Mouse (Mus musculus): ENCODE measurements around the gene Fuca2. TPM values are rescaled to one million over a fixed set of nuclear protein-coding genes. Genes with fewer than 3 reads are reported as not detected.
"Not testable (repeated sequence)": the region's sequence is repeated elsewhere in the genome, so short reads cannot be mapped to it uniquely, and the experiment has no call there.

Fuca2 gene
- total RNA-seq (2021), result 10 to 100 TPM; 19.8 to 25.0 TPM
- long read RNA-seq, experiment 1, full-length matches to known transcripts, result 27 of 33 reads
- long read RNA-seq, experiment 1, partial matches to known transcripts, result 2 of 33 reads
- long read RNA-seq, experiment 1, other reads (novel, unspliced or antisense), result 4 of 33 reads
- long read RNA-seq, experiment 2, full-length matches to known transcripts, result 28 of 39 reads
- long read RNA-seq, experiment 2, partial matches to known transcripts, result 5 of 39 reads
- long read RNA-seq, experiment 2, other reads (novel, unspliced or antisense), result 6 of 39 reads

GRCm38 (mm10) chr10:13499331-13499730 is at the start of gene Fuca2:
TSS of gene Fuca2 (plus strand) at chr10:13499540.
- DNase-seq, result no peak

- no peak for DNase-seq
Observed at GRCm38 (mm10) chr10:13451640-13452039, 47.7 kb upstream of the Fuca2 start.

- DNase-seq, result no peak
Observed at GRCm38 (mm10) chr10:13453200-13453990, 45.9 kb upstream of the Fuca2 start.

GRCm38 (mm10) chr10:13464295-13464694 is 35.0 kb upstream of the Fuca2 start:
- not testable (repeated sequence) for DNase-seq

GRCm38 (mm10) chr10:13466925-13467324 is 32.4 kb upstream of the Fuca2 start:
- no peak for DNase-seq

- not testable (repeated sequence) for DNase-seq
Observed at GRCm38 (mm10) chr10:13468025-13468529, 31.3 kb upstream of the Fuca2 start.

- no peak for DNase-seq
Observed at GRCm38 (mm10) chr10:13470236-13470635, 29.1 kb upstream of the Fuca2 start.

GRCm38 (mm10) chr10:13473287-13473832 is 26.0 kb upstream of the Fuca2 start:
- no peak for DNase-seq

GRCm38 (mm10) chr10:13473833-13474567 is 25.3 kb upstream of the Fuca2 start, which contains the start of gene Phactr2:
TSS of gene Phactr2 (minus strand) at chr10:13474412.
- peak; percentile 57 for DNase-seq

GRCm38 (mm10) chr10:13474568-13474955 is 24.8 kb upstream of the Fuca2 start:
- no peak for DNase-seq

- DNase-seq, result no peak
Observed at GRCm38 (mm10) chr10:13475121-13475520, 24.2 kb upstream of the Fuca2 start.

GRCm38 (mm10) chr10:13479341-13479740 is 20.0 kb upstream of the Fuca2 start:
- no peak for DNase-seq

GRCm38 (mm10) chr10:13485958-13486357 is 13.4 kb upstream of the Fuca2 start:
- DNase-seq, result no peak

GRCm38 (mm10) chr10:13489671-13490070 is 9.7 kb upstream of the Fuca2 start:
- DNase-seq, result peak; percentile 42

GRCm38 (mm10) chr10:13493978-13494686 is 5.2 kb upstream of the Fuca2 start:
- DNase-seq, result no peak

- DNase-seq, result no peak
Observed at GRCm38 (mm10) chr10:13496315-13496714, 3.0 kb upstream of the Fuca2 start.

GRCm38 (mm10) chr10:13500473-13500872 is 1.1 kb downstream of the Fuca2 start:
- peak; percentile 8 for DNase-seq

GRCm38 (mm10) chr10:13500938-13501496 is 1.7 kb downstream of the Fuca2 start:
- peak; percentile 91 for DNase-seq

- not testable (repeated sequence) for DNase-seq
Observed at GRCm38 (mm10) chr10:13501533-13501932, 2.2 kb downstream of the Fuca2 start.

- no peak for DNase-seq
Observed at GRCm38 (mm10) chr10:13502371-13502770, 3.0 kb downstream of the Fuca2 start.

- DNase-seq, result no peak
Observed at GRCm38 (mm10) chr10:13521857-13522256, 22.5 kb downstream of the Fuca2 start.

Measured in adrenal gland, postnatal 10 days (tissue).